Mouse (Mus musculus): ENCODE results near the gene Vipr1.
A peak's percentile ranks its signal among the peaks of the same experiment; 100 is the strongest.

The Vipr1 gene

DNA sequence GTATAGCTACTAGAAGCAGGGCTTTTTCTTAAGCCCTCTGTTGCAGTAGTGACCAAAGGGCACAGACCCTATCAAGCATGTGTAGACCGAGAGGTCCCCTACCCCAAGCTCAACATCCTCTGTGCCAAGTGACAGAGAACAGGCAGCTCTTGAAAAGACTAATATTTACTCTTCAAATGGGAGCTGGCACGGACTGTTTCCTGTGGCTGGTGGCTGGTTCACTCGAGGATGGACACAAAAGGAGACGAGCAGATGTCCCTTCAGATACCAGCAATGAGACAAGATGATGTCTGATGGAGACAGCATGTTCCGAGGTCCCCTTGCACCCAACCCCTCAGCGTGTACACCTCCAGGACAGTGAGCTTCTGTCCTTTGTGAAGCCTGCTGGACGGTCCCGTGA, 35.0 kb downstream of the Vipr1 start:
- DNase-seq (ENCODE audit: low read depth): no peak

DNA sequence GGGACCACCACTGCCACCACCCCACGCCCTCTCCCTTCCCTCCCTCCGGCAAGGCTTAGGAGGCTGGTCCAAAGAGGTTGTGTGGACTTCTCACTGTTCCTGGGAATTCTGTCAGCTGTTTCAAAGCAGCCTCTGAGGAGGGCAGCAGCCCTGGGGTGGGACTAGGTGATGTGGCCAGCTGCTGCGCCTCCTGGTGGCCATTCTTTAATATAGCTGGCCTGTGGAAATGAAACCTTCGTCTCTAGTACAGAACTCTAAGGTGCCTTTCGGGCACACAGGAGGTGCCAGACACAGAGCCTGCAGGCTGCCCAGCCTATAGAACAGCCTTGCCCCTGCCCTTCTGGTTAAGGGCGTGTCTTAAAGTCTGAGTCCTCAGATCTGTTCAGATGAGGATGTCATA, 37.0 kb downstream of the Vipr1 start:
- peak; percentile 81 for DNase-seq (ENCODE audit: low read depth)

DNA sequence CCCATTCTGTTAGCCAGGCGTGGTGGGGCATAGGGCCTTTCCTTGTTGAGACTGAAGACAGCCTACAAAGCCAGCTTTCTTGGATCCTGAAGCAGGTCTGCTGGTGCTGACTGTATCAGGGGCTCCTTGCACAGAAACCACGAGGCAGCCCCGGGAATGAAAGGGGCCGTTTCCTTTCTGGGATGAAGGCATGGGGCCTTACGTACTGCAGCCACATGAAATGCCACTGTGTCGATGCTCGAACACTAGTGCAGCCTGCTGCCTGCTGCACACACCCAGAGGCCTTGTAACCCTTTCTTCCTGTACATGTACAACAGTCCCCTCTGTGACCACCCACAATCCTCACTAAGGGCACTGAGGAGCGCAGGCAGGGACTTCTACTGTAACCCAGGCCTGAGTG, 38.7 kb downstream of the Vipr1 start:
- DNase-seq (ENCODE audit: low read depth): no peak

DNA sequence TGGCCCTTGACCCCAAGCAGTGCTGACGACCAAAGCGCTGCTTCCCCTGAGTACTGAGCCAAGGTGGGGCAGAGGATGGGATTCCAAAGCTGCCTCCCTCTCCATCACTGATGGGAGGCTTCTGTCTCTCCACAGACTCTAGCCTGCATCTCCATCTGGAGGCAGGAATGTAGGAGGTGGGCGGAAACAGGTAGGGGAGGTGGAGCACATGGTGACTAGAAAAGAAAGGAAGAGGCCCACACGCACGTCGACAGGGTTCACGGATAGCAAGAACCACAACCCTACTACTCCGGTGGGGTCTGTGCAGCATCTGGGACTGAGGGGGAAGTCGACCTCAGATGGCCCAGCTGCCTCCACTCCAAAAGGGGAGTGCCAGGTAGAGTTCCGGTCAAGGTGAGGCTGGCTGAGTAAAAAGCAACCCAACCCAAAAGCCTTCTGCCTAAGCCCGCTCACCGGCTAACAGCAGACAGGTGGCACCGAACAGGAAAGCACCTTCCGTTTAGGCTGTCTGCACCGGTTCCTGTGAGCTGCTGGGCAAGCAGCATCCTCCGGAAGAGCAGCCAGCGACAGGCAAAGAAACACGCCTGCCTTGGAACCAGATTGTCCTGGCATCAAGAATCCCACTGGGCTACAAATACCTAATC, 39.6 kb downstream of the Vipr1 start:
- DNase-seq (ENCODE audit: low read depth): peak; percentile 81

DNA sequence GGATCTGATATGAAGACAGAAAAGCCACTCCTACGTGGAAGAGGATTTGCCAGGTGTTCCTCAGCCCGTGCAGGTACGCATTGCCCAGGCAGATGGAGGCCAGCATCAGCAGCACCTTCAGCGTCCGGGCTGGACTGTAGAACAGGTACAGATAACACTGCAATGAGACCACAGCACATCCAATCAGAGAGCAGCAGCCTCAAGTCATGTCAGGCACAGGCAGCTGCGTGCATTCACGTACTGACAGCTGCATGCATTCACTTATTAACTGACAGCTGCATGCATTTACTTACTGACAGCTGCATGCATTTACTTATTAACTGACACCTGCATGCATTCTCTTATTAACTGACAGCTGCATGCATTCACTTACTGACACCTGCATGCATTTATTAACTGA, 42.2 kb downstream of the Vipr1 start:
- no peak for DNase-seq (ENCODE audit: low read depth)

DNA sequence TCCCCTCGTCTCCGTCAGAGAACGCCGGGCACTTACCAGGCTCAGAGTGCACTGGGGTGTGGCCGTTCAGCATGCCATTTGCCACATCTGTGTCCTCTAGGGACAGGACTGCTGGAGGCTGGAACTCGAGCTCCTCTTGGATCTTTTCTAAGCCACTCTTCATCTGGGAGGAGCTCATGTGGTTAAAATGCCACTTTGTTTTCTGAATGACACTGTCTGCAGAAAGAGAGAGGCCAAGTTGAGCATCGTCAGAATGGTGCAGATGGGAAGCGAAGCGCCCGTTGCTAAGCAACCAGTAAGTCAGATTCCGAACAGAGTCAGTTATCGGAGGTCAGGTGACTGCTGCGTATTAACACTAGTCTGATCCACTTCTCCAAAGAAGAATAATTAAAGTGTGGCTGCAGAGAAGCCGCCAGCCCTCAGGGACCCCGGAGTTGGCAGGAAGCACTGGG, 47.7 kb downstream of the Vipr1 start:
- no peak for DNase-seq (ENCODE audit: low read depth)

DNA sequence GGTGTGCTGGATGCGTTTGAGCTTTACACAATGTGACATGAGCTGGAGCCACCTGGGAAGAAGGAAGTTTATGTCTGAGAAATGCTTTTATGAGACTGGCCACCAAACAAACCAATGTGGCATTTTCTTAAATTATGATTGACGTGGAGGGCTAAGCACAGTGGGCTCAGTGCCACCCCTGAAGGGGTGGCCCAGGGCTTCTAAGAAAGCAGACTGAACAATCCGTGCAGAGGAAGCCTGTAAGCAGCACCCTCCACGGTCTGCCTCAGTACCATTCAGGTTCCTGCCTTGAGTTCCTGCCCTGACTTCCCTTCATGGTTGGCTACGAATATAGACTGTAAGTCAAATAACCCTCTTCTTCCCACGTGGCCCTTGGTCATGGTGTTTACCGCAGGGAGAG, 48.2 kb downstream of the Vipr1 start:
- DNase-seq (ENCODE audit: low read depth): no peak

GRCm38 (mm10) chr9:121694736-121695135, 52.2 kb downstream of the Vipr1 start:
- DNase-seq (ENCODE audit: low read depth): no peak

DNA sequence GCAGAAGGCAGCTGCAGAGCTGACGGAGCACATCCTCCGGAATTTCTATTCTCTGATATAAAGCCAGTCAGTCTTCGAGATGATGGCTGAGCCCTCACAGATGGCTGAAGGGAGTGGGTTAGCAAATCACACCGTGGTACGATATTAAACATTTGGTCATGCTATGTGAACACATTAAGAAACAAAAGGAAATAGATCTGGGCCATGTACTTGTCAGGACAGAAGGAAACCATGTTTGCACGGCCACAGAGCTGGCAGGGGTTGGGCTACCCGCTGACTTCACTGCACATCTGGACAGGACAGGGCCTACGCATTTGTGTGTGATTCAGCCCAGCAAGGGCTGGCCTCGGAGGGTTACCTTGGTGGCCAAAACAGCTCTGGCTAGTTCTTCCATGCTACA, 54.1 kb downstream of the Vipr1 start:
- DNase-seq (ENCODE audit: low read depth): no peak

DNA sequence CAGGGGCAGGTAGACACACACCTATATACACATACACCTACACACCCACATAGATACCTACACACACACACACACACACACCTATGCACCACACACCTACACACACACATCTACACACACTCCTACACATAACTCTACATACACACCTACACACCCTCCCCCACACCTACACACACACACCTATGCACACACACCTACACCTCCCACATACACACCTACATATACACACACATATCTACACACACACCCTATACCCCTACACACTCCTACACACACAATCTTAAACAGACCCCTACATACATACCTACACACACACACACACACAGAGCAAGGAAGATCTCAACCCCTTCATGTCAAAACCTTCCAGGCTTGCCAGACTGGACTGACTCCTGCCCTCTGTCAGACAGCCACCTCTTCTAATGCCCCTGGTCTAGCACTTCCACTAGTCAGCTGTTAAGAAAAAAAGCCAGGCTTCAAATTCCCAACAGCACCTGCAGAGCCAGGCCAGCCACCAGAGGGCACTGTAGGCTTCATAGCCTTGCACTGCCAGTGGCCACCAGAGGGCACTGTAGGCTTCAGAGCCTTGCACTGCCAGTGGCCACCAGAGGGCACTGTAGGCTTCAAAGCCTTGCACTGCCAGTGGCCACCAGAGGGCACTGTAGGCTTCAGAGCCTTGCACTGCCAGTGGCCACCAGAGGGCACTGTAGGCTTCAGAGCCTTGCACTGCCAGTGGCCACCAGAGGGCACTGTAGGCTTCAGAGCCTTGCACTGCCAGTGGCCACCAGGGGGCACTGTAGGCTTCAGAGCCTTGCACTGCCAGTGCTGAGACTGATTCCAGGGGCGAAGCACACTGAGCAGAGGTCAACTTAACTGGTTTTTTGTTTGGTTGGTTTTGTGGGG, 54.9 kb downstream of the Vipr1 start:
- peak; percentile 79 for DNase-seq (ENCODE audit: low read depth)

DNA sequence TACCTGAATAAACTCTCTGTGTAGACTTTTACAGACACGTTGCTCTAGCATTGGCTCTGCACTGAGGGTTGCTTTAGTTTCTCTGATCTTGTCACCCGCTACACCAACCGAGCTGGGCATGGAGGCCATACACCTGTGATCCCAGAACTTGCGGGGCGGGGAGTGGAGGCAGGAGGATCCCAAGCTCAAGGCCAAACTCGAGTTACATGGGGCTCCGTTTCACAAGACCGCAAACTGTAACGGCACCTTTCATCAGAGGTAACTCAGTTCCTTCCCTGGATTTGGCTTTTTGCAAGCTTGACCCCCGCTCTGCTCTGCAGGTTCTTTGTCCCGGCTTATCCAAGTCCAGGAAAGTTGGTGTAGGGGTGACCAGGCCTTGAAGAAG, 61.7 kb downstream of the Vipr1 start:
- no peak for DNase-seq (ENCODE audit: low read depth)

- DNase-seq (ENCODE audit: low read depth): peak; percentile 95
These were observed 62.4 kb downstream of the Vipr1 start, which contains the start of gene Sec22c for GRCm38 (mm10) chr9:121704646-121705625. Sec22c (minus strand) TSS chr9:121705490.

DNA sequence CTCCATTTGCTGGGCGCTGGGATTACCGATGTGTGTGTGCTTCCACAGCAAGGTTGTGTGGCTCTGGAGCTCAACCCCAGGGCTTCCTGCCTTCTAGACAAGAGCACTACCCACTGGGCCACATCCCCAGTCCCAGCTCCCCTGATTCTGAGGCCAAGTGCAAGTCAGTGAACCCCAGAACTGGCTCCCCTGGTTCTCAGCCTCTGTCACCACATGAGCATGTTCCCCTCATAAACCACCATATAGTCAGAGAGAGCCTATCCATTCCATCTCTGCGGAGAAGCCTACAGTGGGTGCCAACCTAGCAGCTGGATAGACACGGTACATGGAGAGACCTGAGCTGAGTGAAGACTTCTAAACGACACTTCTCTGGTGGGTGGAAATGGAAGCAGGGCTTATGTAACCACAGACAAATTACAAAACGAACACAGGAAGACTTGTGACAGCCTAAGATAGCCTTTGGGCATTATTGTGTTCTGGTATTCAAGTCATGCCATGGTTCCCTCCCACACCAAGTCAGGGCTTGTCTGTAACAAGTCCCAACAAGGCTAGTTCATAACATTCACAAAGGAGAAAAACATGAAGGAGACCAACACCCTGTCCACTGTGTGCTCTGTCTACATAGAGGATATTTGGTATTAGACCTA, 63.6 kb downstream of the Vipr1 start:
- peak; percentile 35 for DNase-seq (ENCODE audit: low read depth)

DNA sequence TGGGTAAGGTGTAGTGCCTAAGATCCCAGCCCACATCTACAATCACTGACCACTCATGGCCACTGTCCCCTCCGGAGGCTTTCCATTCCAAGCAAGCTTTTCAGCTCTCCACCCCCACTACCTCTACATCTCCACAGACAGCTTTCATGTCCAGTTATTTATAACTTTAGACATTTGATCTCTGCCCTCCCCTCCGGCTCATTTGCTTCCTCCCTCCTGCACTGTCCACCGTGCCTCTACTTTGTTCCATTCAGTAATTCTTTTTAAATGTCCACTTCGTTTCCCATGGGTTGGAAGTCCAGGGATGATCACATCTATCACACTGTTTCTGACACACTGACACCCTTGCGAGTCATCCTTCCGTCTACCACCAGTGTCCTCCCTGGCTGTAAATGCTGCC, 65.3 kb downstream of the Vipr1 start:
- DNase-seq (ENCODE audit: low read depth): no peak

DNA sequence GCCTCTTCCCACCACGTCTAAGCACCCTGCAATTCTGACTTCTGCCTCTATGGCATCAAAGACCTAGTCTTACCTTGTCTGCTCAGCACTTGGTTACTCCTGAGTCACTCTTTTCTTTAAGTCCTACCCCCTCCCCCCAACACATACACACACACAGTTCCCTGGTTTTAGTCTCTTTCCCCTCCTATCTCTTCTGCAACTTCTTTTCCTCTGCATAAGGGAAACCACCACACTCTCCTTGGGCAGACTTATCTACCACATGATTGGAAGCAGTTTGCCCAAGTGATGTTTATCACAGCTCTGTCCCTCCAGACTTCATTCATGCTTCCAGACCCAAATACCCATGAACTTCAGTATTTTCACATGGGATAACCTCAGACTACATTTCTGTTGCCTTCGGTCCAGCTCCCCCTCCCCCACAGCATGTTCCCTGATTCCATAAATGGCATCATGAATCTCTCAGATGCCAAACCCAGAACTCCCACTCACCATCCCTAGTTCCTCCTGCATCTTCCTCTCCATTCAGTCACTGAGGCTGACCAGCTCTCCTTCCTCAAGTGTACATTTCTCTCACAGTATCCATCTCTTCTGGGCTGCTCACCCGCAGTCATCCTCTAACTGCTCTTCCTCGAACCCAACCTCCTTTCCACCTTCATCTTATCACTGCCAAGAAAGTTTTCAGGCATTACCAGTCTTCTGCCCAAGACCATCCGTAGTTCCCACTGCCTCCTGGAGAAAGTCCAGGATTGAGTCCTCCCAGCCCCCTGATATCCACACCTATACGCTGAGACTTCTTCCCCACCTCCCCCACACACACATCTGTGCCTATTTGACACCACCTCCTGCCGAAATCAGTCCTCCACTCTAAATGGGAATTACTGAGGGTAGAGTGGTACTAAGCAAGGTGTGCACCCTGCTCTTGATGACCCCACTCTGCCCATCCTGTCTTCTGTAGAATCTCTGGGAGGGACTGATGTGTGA, 66.3 kb downstream of the Vipr1 start:
- DNase-seq (ENCODE audit: low read depth): no peak

- peak; percentile 100 for DNase-seq (ENCODE audit: low read depth)
These were observed 67.5 kb downstream of the Vipr1 start, which contains the start of gene Ss18l2 for GRCm38 (mm10) chr9:121709898-121710583. Ss18l2 (plus strand) TSS chr9:121710329.

- DNase-seq (ENCODE audit: low read depth): no peak
These were observed 68.1 kb downstream of the Vipr1 start for GRCm38 (mm10) chr9:121710584-121710975.

DNA sequence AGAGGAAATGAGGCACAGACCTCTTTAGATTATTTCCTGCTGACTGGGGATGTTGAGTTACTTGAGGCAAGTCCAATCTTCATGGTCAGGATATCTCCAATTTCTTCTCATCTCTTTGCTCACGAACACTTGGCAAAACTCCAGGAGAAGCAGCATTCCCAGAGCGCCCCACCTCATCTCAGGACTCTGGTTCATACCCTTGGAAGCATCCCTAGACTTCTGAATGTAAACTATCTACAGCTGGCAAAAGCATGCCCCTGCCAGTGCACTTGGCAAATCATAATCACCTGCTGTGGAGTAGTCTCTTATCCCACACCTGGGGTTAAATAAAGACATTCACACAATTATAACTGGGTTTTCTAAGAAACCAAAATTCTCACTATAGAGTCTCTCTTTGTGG, 74.5 kb downstream of the Vipr1 start:
- no peak for DNase-seq (ENCODE audit: low read depth)

DNA sequence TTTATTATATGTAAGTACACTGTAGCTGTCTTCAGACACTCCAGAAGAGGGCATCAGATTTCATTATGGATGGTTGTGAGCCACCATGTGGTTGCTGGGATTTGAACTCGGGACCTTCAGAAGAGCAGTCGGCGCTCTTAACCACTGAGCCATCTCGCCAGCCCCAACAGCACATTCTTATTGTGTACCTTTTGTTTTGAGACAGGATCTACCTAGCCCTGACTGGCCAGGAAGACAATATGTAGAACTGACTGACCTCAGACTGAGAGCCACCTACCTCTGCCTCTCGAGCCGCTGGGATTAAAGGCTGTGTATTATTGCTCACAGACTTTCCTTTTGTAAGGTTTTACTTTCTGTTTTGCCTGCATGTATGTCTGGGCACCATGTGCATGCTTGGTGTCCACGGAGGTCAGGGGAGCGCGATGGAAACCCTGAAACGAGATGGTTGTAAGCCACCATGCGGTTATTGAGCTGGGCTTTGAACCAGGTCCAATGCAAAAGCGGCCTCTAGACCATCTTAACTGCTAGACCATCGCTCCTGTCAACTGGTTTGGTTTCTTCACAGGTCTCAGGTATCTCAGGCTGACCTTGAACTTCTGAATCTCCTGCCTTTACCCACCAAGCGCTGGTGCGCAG, 75.7 kb downstream of the Vipr1 start:
- peak; percentile 82 for DNase-seq (ENCODE audit: low read depth)
